In genomic region chr9:7836905-7837805, GRCm38 (mm10) we compare ENCODE assay signal across 8 mouse cellular contexts. TPM values are rescaled to one million over a fixed set of nuclear protein-coding genes. Genes with fewer than 3 reads are reported as not detected.
DNase-seq lines count a peak whose midpoint lies in the region; ATAC-seq and TF ChIP-seq lines count a peak whose summit lies in the region.

Gene Birc2 (minus strand): TSS chr9:7837064.

- TF ChIP-seq CTCF in E14TG2a.4 (conservative IDR thresholded peaks at IDR 0.05; ENCODE audit: low read length): no peak
- no peak for TF ChIP-seq CTCF in heart, postnatal 0 days (IDR thresholded peaks at IDR 0.05; ENCODE audit: low read depth)
- TF ChIP-seq CTCF in testis, adult 2 months (IDR thresholded peaks at IDR 0.05; ENCODE audit: control insufficient read depth, insufficient read depth, insufficient replicate concordance, low read depth, low read length): no peak

- peak; percentile 97 for ATAC-seq in forebrain, embryonic 12.5 days (ENCODE audit: low FRiP score)
- peak; percentile 98 for ATAC-seq in heart, postnatal 0 days (ENCODE audit: insufficient read depth, low read depth)
- ATAC-seq in liver, embryonic 16.5 days (ENCODE audit: low read depth): peak; percentile 96
- peak; percentile 98 for ATAC-seq in neural tube, embryonic 13.5 days (ENCODE audit: low read depth)

- H3K4me3 ChIP-seq in E14TG2a.4 (replicated peaks; ENCODE audit: low read length): peak within 1 kb of the TSS; percentile 93
- peak within 1 kb of the TSS; percentile 60 for H3K4me3 ChIP-seq in forebrain, embryonic 12.5 days (replicated peaks)
- H3K4me3 ChIP-seq in heart, postnatal 0 days (ENCODE audit: low read depth, low read length): peak within 1 kb of the TSS; percentile 79
- peak within 1 kb of the TSS; percentile 72 for H3K4me3 ChIP-seq in liver, embryonic 16.5 days (ENCODE audit: low read depth, low read length)
- peak within 1 kb of the TSS; percentile 58 for H3K4me3 ChIP-seq in neural tube, embryonic 13.5 days
- H3K4me3 ChIP-seq in testis, adult 2 months (ENCODE audit: control insufficient read depth, low read depth, low read length): peak within 1 kb of the TSS; percentile 95

- H3K9me3 ChIP-seq in E14TG2a.4 (ENCODE audit: low read length): peaks cover 8% of the 10 kb centered on the region; the same call in 1 of the 2 replicates
- no peaks in the 10 kb centered on the region for H3K9me3 ChIP-seq in forebrain, embryonic 12.5 days
- H3K9me3 ChIP-seq in heart, postnatal 0 days (replicated peaks; ENCODE audit: control insufficient read depth, low read length): no peaks in the 10 kb centered on the region
- no peaks in the 10 kb centered on the region for H3K9me3 ChIP-seq in liver, embryonic 16.5 days (replicated peaks; ENCODE audit: control insufficient read depth, low read length)
- H3K9me3 ChIP-seq in neural tube, embryonic 13.5 days: no peaks in the 10 kb centered on the region

- H3K27me3 ChIP-seq in E14TG2a.4 (ENCODE audit: insufficient read depth, low read length): no peaks in the 10 kb centered on the region
- no peaks in the 10 kb centered on the region for H3K27me3 ChIP-seq in forebrain, embryonic 12.5 days
- H3K27me3 ChIP-seq in heart, postnatal 0 days (ENCODE audit: control insufficient read depth, insufficient read depth, low read length): no peaks in the 10 kb centered on the region
- no peaks in the 10 kb centered on the region for H3K27me3 ChIP-seq in liver, embryonic 16.5 days (ENCODE audit: control insufficient read depth, insufficient read depth, low read depth, low read length)
- H3K27me3 ChIP-seq in neural tube, embryonic 13.5 days: no peaks in the 10 kb centered on the region
- no peaks in the 10 kb centered on the region for H3K27me3 ChIP-seq in testis, adult 2 months (ENCODE audit: control insufficient read depth, insufficient read depth, low read length)

- peak; percentile 90; the same call in 1 of the 2 replicates for TF ChIP-seq EP300 in heart, postnatal 0 days (IDR thresholded peaks at IDR 0.05; ENCODE audit: low read depth)

- peaks cover 38% of the 10 kb centered on the region for H3K4me1 ChIP-seq in E14TG2a.4 (replicated peaks; ENCODE audit: low read depth, low read length)
- H3K4me1 ChIP-seq in forebrain, embryonic 12.5 days: peaks cover 19% of the 10 kb centered on the region
- H3K4me1 ChIP-seq in heart, postnatal 0 days (ENCODE audit: control insufficient read depth, insufficient read depth): peaks cover 14% of the 10 kb centered on the region
- H3K4me1 ChIP-seq in liver, embryonic 16.5 days (ENCODE audit: control insufficient read depth, low read depth, low read length): peaks cover 9% of the 10 kb centered on the region
- peaks cover 40% of the 10 kb centered on the region for H3K4me1 ChIP-seq in neural tube, embryonic 13.5 days (replicated peaks)
- H3K4me1 ChIP-seq in testis, adult 2 months (ENCODE audit: control insufficient read depth, insufficient read depth, low read length): peaks cover 6% of the 10 kb centered on the region

- peak; percentile 93 for DNase-seq in c-Kit-positive CD71-positive TER-119-positive erythroid progenitor cells, embryonic 14.5 days (ENCODE audit: low spot score)
- peak; percentile 95 for DNase-seq in heart, postnatal 0 days (ENCODE audit: low spot score)
- DNase-seq in kidney, postnatal 4 days: peak; percentile 97 to 98

- H3K36me3 ChIP-seq in E14TG2a.4 (ENCODE audit: insufficient read depth, low read length): peaks cover 28% of the 10 kb centered on the region
- peaks cover 14% of the 10 kb centered on the region for H3K36me3 ChIP-seq in forebrain, embryonic 12.5 days (replicated peaks)
- H3K36me3 ChIP-seq in heart, postnatal 0 days (replicated peaks; ENCODE audit: control insufficient read depth, insufficient read depth, low read length): peaks cover 13% of the 10 kb centered on the region
- no peaks in the 10 kb centered on the region for H3K36me3 ChIP-seq in liver, embryonic 16.5 days (ENCODE audit: control insufficient read depth, insufficient read depth)
- H3K36me3 ChIP-seq in neural tube, embryonic 13.5 days: peaks cover 19% of the 10 kb centered on the region
- H3K36me3 ChIP-seq in testis, adult 2 months (ENCODE audit: control insufficient read depth, insufficient read depth, low read length): peaks cover 3% of the 10 kb centered on the region

- H3K4me2 ChIP-seq in forebrain, embryonic 12.5 days: peak within 1 kb of the TSS; percentile 67
- peak within 1 kb of the TSS; percentile 93 for H3K4me2 ChIP-seq in heart, postnatal 0 days (ENCODE audit: low read depth, low read length)
- peak within 1 kb of the TSS; percentile 91 for H3K4me2 ChIP-seq in liver, embryonic 16.5 days (ENCODE audit: low read depth, low read length)
- peak within 1 kb of the TSS; percentile 70 for H3K4me2 ChIP-seq in neural tube, embryonic 13.5 days

- peak within 1 kb of the TSS; percentile 99 for H3K27ac ChIP-seq in forebrain, embryonic 12.5 days
- H3K27ac ChIP-seq in heart, postnatal 0 days (ENCODE audit: low read depth): peak within 1 kb of the TSS; percentile 97
- peak within 1 kb of the TSS; percentile 99 for H3K27ac ChIP-seq in liver, embryonic 16.5 days (ENCODE audit: low read length)
- peak within 1 kb of the TSS; percentile 98 for H3K27ac ChIP-seq in neural tube, embryonic 13.5 days (replicated peaks)
- H3K27ac ChIP-seq in testis, adult 2 months (ENCODE audit: control insufficient read depth, insufficient read depth, low read depth, low read length): peak within 1 kb of the TSS; percentile 94

- under 1% methylated on average over 68 of the region's 68 CpGs for WGBS in forebrain, embryonic 12.5 days
- under 1% methylated on average over 68 of the region's 68 CpGs for WGBS in heart, postnatal 0 days
- whole genome bisulfite sequencing in liver, embryonic 16.5 days (ENCODE audit: insufficient replicate concordance): under 1% methylated on average over 68 of the region's 68 CpGs
- under 1% methylated on average over 68 of the region's 68 CpGs for WGBS in neural tube, embryonic 13.5 days

- H3K9ac ChIP-seq in forebrain, embryonic 12.5 days: peak within 1 kb of the TSS; percentile 81
- peak within 1 kb of the TSS; percentile 91 for H3K9ac ChIP-seq in heart, postnatal 0 days (replicated peaks; ENCODE audit: low read depth, low read length)
- peak within 1 kb of the TSS; percentile 91 for H3K9ac ChIP-seq in liver, embryonic 16.5 days (ENCODE audit: low read depth, low read length)
- peak within 1 kb of the TSS; percentile 81 for H3K9ac ChIP-seq in neural tube, embryonic 13.5 days

- peak; percentile 97 for TF ChIP-seq POLR2A in testis, adult 2 months (IDR thresholded peaks at IDR 0.05; ENCODE audit: control insufficient read depth, low read depth, low read length)

RNA-seq across cellular contexts. Expression of gene Birc2, which starts in this region (rescaled TPM):
- 45.7 and 48.9 TPM in 2 replicates for polyA plus RNA-seq in forebrain, embryonic 12.5 days (2016; fragmentation: Nextera tagmentation; extraction: Ambion mirVana)
- total RNA-seq in heart, postnatal 0 days (2014; rRNA removed; ENCODE audit: low replicate concordance): 26.8 and 32.8 TPM in 2 replicates
- polyA plus RNA-seq in heart, postnatal 0 days (2015; fragmentation: Nextera tagmentation; extraction: Ambion mirVana): 21.3 and 23.0 TPM in 2 replicates
- polyA plus RNA-seq in liver, embryonic 16.5 days (2015; fragmentation: Nextera tagmentation; extraction: Ambion mirVana): 14.2 and 14.4 TPM in 2 replicates
- polyA plus RNA-seq in neural tube, embryonic 13.5 days (2015; fragmentation: Nextera tagmentation; extraction: Ambion mirVana): 38.6 and 44.4 TPM in 2 replicates
- polyA plus RNA-seq in testis, adult 2 months (2012; rRNA removed): 28.4 and 33.6 TPM in 2 replicates

Comparison
In these comparisons a context has a peak if more than half of its experiments do, and no peak if none do; other contexts are left out.
1. Peak in every context shown above with its lines: DNase-seq, ATAC-seq, H3K4me3 ChIP-seq and H3K27ac ChIP-seq.